Mouse (Mus musculus): Measurements from ENCODE around the gene Sec24b. TPM values are rescaled to one million over a fixed set of nuclear protein-coding genes. Genes with fewer than 3 reads are reported as not detected.

Gene Sec24b
- total and polyA plus RNA-seq, 2 experiments from 2014 or later: 12.9 to 22.7 TPM

GRCm38 (mm10) chr3:129967874-129968273, 93.5 kb downstream of the Sec24b start:
- Histone ChIP-seq H3K9me3 (replicated peaks; ENCODE audit: control insufficient read depth, low read length) (no peaks in the 10 kb centered on the region), H3K27ac (ENCODE audit: low read depth) (no peak overlapping the region), H3K9ac (replicated peaks; ENCODE audit: low read depth, low read length) (no peak overlapping the region), H3K4me3 (ENCODE audit: low read depth, low read length) (no peak overlapping the region), H3K4me2 (ENCODE audit: low read depth, low read length) (no peak overlapping the region), H3K4me1 (ENCODE audit: control insufficient read depth, insufficient read depth) (peaks cover 11% of the 10 kb centered on the region), H3K36me3 (replicated peaks; ENCODE audit: control insufficient read depth, insufficient read depth, low read length) (no peaks in the 10 kb centered on the region), H3K27me3 (ENCODE audit: control insufficient read depth, insufficient read depth, low read length) (peaks cover 6% of the 10 kb centered on the region; the same call in 1 of the 2 replicates)
- ATAC-seq (ENCODE audit: insufficient read depth, low read depth): no peak
- DNase-seq (ENCODE audit: low spot score): no peak
- 86% methylated on average over 9 of the region's 9 CpGs for WGBS
- TF ChIP-seq CTCF (IDR thresholded peaks at IDR 0.05; ENCODE audit: low read depth): no peak
- no peak for TF ChIP-seq EP300 (IDR thresholded peaks at IDR 0.05; ENCODE audit: low read depth)

DNA sequence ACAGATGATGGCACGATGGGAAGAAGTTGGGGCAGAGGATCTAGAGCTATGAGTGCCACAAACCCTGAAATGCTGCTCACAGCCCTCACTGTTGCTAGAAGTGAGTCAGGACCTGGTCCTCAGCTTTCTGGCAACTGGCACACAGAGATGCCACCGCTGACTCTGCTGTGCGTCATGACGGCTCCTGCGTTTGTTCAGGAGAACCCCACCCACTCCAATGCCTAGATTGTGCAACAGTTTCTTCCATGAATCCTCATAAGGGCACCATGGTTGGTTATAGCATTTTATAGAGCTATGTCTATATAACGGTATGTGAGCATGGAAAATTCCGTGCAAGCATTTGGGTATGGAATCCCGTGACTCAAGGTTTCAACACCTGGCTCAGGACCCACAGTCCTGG, 96.7 kb downstream of the Sec24b start:
- Histone ChIP-seq H3K4me1 (ENCODE audit: control insufficient read depth, insufficient read depth) (no peaks in the 10 kb centered on the region), H3K4me3 (ENCODE audit: low read depth, low read length) (no peak overlapping the region), H3K27me3 (ENCODE audit: control insufficient read depth, insufficient read depth, low read length) (peaks cover 2% of the 10 kb centered on the region; the same call in 1 of the 2 replicates), H3K4me2 (ENCODE audit: low read depth, low read length) (no peak overlapping the region), H3K9me3 (replicated peaks; ENCODE audit: control insufficient read depth, low read length) (no peaks in the 10 kb centered on the region), H3K9ac (replicated peaks; ENCODE audit: low read depth, low read length) (no peak overlapping the region), H3K27ac (ENCODE audit: low read depth) (no peak overlapping the region), H3K36me3 (replicated peaks; ENCODE audit: control insufficient read depth, insufficient read depth, low read length) (no peaks in the 10 kb centered on the region)
- no peak for DNase-seq (ENCODE audit: low spot score)
- TF ChIP-seq CTCF (IDR thresholded peaks at IDR 0.05; ENCODE audit: low read depth) (no peak), EP300 (IDR thresholded peaks at IDR 0.05; ENCODE audit: low read depth) (no peak)
- ATAC-seq (ENCODE audit: insufficient read depth, low read depth): no peak
- 87% methylated on average over 8 of the region's 8 CpGs for WGBS

GRCm38 (mm10) chr3:129962533-129962932, 98.8 kb downstream of the Sec24b start:
- ATAC-seq (ENCODE audit: insufficient read depth, low read depth) (no peak), DNase-seq (ENCODE audit: low spot score) (no peak)
- no peaks in the 10 kb centered on the region for H3K9me3 ChIP-seq (replicated peaks; ENCODE audit: control insufficient read depth, low read length)
- no peak overlapping the region for H3K4me2 ChIP-seq (ENCODE audit: low read depth, low read length)
- no peaks in the 10 kb centered on the region for H3K27me3 ChIP-seq (ENCODE audit: control insufficient read depth, insufficient read depth, low read length)
- no peak overlapping the region for H3K9ac ChIP-seq (replicated peaks; ENCODE audit: low read depth, low read length)
- H3K36me3 ChIP-seq (replicated peaks; ENCODE audit: control insufficient read depth, insufficient read depth, low read length): no peaks in the 10 kb centered on the region
- TF ChIP-seq EP300 (IDR thresholded peaks at IDR 0.05; ENCODE audit: low read depth) (no peak), CTCF (IDR thresholded peaks at IDR 0.05; ENCODE audit: low read depth) (no peak)
- H3K4me1 ChIP-seq (ENCODE audit: control insufficient read depth, insufficient read depth): no peaks in the 10 kb centered on the region
- 82% methylated on average over 8 of the region's 8 CpGs for WGBS
- no peak overlapping the region for H3K27ac ChIP-seq (ENCODE audit: low read depth)
- no peak overlapping the region for H3K4me3 ChIP-seq (ENCODE audit: low read depth, low read length)

- Histone ChIP-seq H3K9me3 (replicated peaks; ENCODE audit: control insufficient read depth, low read length) (no peaks in the 10 kb centered on the region), H3K4me2 (ENCODE audit: low read depth, low read length) (no peak overlapping the region), H3K4me1 (ENCODE audit: control insufficient read depth, insufficient read depth) (no peaks in the 10 kb centered on the region), H3K4me3 (ENCODE audit: low read depth, low read length) (no peak overlapping the region), H3K36me3 (replicated peaks; ENCODE audit: control insufficient read depth, insufficient read depth, low read length) (no peaks in the 10 kb centered on the region), H3K9ac (replicated peaks; ENCODE audit: low read depth, low read length) (no peak overlapping the region), H3K27me3 (ENCODE audit: control insufficient read depth, insufficient read depth, low read length) (no peaks in the 10 kb centered on the region), H3K27ac (ENCODE audit: low read depth) (no peak overlapping the region)
- DNase-seq (ENCODE audit: low spot score): no peak
- no peak for ATAC-seq (ENCODE audit: insufficient read depth, low read depth)
- whole genome bisulfite sequencing: 84% methylated on average over 4 of the region's 4 CpGs
- TF ChIP-seq CTCF (IDR thresholded peaks at IDR 0.05; ENCODE audit: low read depth) (no peak), EP300 (IDR thresholded peaks at IDR 0.05; ENCODE audit: low read depth) (no peak)
Measured at GRCm38 (mm10) chr3:129953296-129953695, 108.1 kb downstream of the Sec24b start.

GRCm38 (mm10) chr3:129949158-129949773, 112.1 kb downstream of the Sec24b start:
- no peak for DNase-seq (ENCODE audit: low spot score)
- Histone ChIP-seq H3K9me3 (replicated peaks; ENCODE audit: control insufficient read depth, low read length) (no peaks in the 10 kb centered on the region), H3K4me1 (ENCODE audit: control insufficient read depth, insufficient read depth) (no peaks in the 10 kb centered on the region), H3K27me3 (ENCODE audit: control insufficient read depth, insufficient read depth, low read length) (no peaks in the 10 kb centered on the region), H3K36me3 (replicated peaks; ENCODE audit: control insufficient read depth, insufficient read depth, low read length) (no peaks in the 10 kb centered on the region), H3K4me2 (ENCODE audit: low read depth, low read length) (no peak overlapping the region), H3K9ac (replicated peaks; ENCODE audit: low read depth, low read length) (no peak overlapping the region), H3K4me3 (ENCODE audit: low read depth, low read length) (no peak overlapping the region), H3K27ac (ENCODE audit: low read depth) (no peak overlapping the region)
- TF ChIP-seq EP300 (IDR thresholded peaks at IDR 0.05; ENCODE audit: low read depth): no peak
- no peak for TF ChIP-seq CTCF (IDR thresholded peaks at IDR 0.05; ENCODE audit: low read depth)
- ATAC-seq (ENCODE audit: insufficient read depth, low read depth): no peak
- 74% methylated on average over 5 of the region's 5 CpGs for WGBS

DNA sequence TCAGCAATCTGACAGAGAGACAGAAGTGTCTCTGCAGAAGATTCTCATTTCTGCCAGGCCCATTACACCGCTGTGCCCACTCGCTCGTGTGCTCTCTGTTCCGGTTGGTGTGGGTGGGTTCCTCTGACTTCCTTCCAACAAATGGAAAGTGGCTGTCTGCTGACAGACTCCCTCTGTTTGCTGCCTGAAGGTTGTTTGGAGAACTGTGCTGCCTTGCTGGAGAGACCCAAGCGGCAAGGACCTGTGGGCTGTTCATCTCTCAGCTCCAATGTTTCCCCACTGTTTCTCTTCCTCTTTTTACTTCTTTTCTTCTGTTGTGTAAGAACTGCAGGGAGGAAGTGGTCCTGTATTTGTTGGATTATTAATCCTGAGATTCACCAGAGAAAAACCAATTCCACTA, 113.0 kb downstream of the Sec24b start:
- Histone ChIP-seq H3K27me3 (ENCODE audit: control insufficient read depth, insufficient read depth, low read length) (no peaks in the 10 kb centered on the region), H3K9me3 (replicated peaks; ENCODE audit: control insufficient read depth, low read length) (no peaks in the 10 kb centered on the region), H3K9ac (replicated peaks; ENCODE audit: low read depth, low read length) (no peak overlapping the region), H3K36me3 (replicated peaks; ENCODE audit: control insufficient read depth, insufficient read depth, low read length) (no peaks in the 10 kb centered on the region), H3K27ac (ENCODE audit: low read depth) (no peak overlapping the region), H3K4me3 (ENCODE audit: low read depth, low read length) (no peak overlapping the region), H3K4me2 (ENCODE audit: low read depth, low read length) (no peak overlapping the region), H3K4me1 (ENCODE audit: control insufficient read depth, insufficient read depth) (no peaks in the 10 kb centered on the region)
- ATAC-seq (ENCODE audit: insufficient read depth, low read depth): no peak
- WGBS: 71% methylated on average over 5 of the region's 5 CpGs
- DNase-seq (ENCODE audit: low spot score): no peak
- TF ChIP-seq CTCF (IDR thresholded peaks at IDR 0.05; ENCODE audit: low read depth) (no peak), EP300 (IDR thresholded peaks at IDR 0.05; ENCODE audit: low read depth) (no peak)
